Mouse (Mus musculus) hindbrain, postnatal 0 days (tissue): ENCODE results near the gene H2-DMb1. TPM values are rescaled to one million over a fixed set of nuclear protein-coding genes. Genes with fewer than 3 reads are reported as not detected.
A peak's percentile ranks its signal among the peaks of the same experiment; 100 is the strongest.

Experiments
- ATAC-seq: fragments of 200-750 bp; cut with Nextera tagmentation; 2 replicates; pipeline ENCODE4 v1.8.0; 2017; ENCODE audit warnings: mild to moderate bottlenecking, moderate TSS enrichment, moderate library complexity
- DNase-seq: peaks from one replicate; pipeline ENCODE4 v3.0.0-alpha.2; 2015; ENCODE audit warnings: low spot score
- H3K27ac ChIP-seq: fragments of 300-500 bp; sonication (generic); 2 replicates; pipeline ENCODE4 v1.5.1; 2014; ENCODE audit warnings: mild to moderate bottlenecking
- H3K27me3 ChIP-seq: fragments of 300-500 bp; sonication (generic); 2 replicates; pipeline ENCODE4 v1.6.1; 2014; ENCODE audit warnings: low read length, mixed read lengths; ENCODE audit not compliant: insufficient read depth
- H3K36me3 ChIP-seq: fragments of 300-500 bp; sonication (generic); 2 replicates; pipeline ENCODE4 v1.6.1; 2014; ENCODE audit warnings: low read length, mixed read lengths; ENCODE audit not compliant: insufficient read depth
- H3K4me1 ChIP-seq: fragments of 300-500 bp; sonication (generic); 2 replicates; pipeline ENCODE4 v1.6.1; 2014; ENCODE audit warnings: antibody characterized with exemption, low read length, mixed read lengths; ENCODE audit not compliant: insufficient read depth
- H3K4me2 ChIP-seq: fragments of 300-500 bp; sonication (generic); 2 replicates; pipeline ENCODE4 v1.6.1; 2014; ENCODE audit warnings: low read depth, mild to moderate bottlenecking, low read length, moderate library complexity, mixed read lengths
- H3K4me3 ChIP-seq: fragments of 300-500 bp; sonication (generic); 2 replicates; pipeline ENCODE4 v1.5.1; 2014; ENCODE audit warnings: low read length
- H3K9ac ChIP-seq: fragments of 300-500 bp; sonication (generic); replicated peaks from 2 replicates; pipeline ENCODE4 v1.6.1; 2014; ENCODE audit warnings: mild to moderate bottlenecking, low read length, moderate library complexity, mixed read lengths
- H3K9me3 ChIP-seq: fragments of 300-500 bp; sonication (generic); 2 replicates; pipeline ENCODE4 v1.6.1; 2016; ENCODE audit warnings: low read length, mixed read lengths
- CTCF ChIP-seq: IDR thresholded peaks from 2 replicates; pipeline ENCODE4 v1.5.1; 2016; ENCODE audit warnings: antibody characterized with exemption, control low read depth, low read depth
- WGBS: fragments of 180-500 bp; shearing (Covaris S2); extraction: QIAGEN DNeasy Blood & Tissue Kit; methylation state at CpG from one replicate; pipeline ENCODE4 v1.1.7; 2014; 5-methylcytosine and 5-hydroxymethylcytosine counted together
- polyA plus RNA-seq: library from polyadenylated mRNA; unstranded; fragments of >200 nt; fragmentation: Nextera tagmentation; extraction: Ambion mirVana; gene quantifications from 2 replicates; pipeline ENCODE4 v1.2.1, GENCODE M21; 2015
- total RNA-seq: library from RNA; depleted of rRNA; stranded (reverse); fragments of >200 nt; gene quantifications from 2 replicates; pipeline ENCODE4 v1.2.3, GENCODE M21; 2014; rRNA removed

H2-DMb1 gene
- 1.8 and 3.0 TPM in 2 replicates for total RNA-seq
- 1.4 and 1.8 TPM in 2 replicates for polyA plus RNA-seq

- DNase-seq, result peak; percentile 76
- WGBS, result 66% methylated on average over 4 of the region's 4 CpGs
- peak; percentile 79; the same call in 1 of the 2 replicates for ATAC-seq
- Histone ChIP-seq H3K4me3 (no peak within 1 kb of the TSS), H3K27ac (no peak within 1 kb of the TSS), H3K4me1 (no peaks in the 10 kb centered on the region), H3K36me3 (no peaks in the 10 kb centered on the region), H3K4me2 (no peak within 1 kb of the TSS), H3K9ac (no peak within 1 kb of the TSS), H3K9me3 (no peaks in the 10 kb centered on the region), H3K27me3 (no peaks in the 10 kb centered on the region)
- TF ChIP-seq CTCF, result no peak
Observed at GRCm38 (mm10) chr17:34152923-34153322, at the start of gene H2-DMb1. TSS of gene H2-DMb1 (plus strand) at chr17:34153072.

- no peak for TF ChIP-seq CTCF
- H3K27ac ChIP-seq, result no peak overlapping the region
- WGBS, result 81% methylated on average over 9 of the region's 9 CpGs
- H3K9ac ChIP-seq, result no peak overlapping the region
- no peak overlapping the region for H3K4me2 ChIP-seq
- no peak overlapping the region for H3K4me3 ChIP-seq
- ATAC-seq (no peak), DNase-seq (no peak)
- no peaks in the 10 kb centered on the region for H3K27me3 ChIP-seq
- no peaks in the 10 kb centered on the region for H3K9me3 ChIP-seq
- no peaks in the 10 kb centered on the region for H3K4me1 ChIP-seq
- peaks cover under 1% of the 10 kb centered on the region; the same call in 1 of the 2 replicates for H3K36me3 ChIP-seq
Observed at GRCm38 (mm10) chr17:34104804-34105203, 48.1 kb upstream of the H2-DMb1 start.

GRCm38 (mm10) chr17:34106555-34106954 is 46.3 kb upstream of the H2-DMb1 start:
- no peaks in the 10 kb centered on the region for H3K27me3 ChIP-seq
- no peak overlapping the region for H3K4me2 ChIP-seq
- DNase-seq (no peak), ATAC-seq (no peak)
- WGBS, result 89% methylated on average over 7 of the region's 7 CpGs
- no peak overlapping the region for H3K27ac ChIP-seq
- H3K4me3 ChIP-seq, result no peak overlapping the region
- TF ChIP-seq CTCF, result no peak
- no peak overlapping the region for H3K9ac ChIP-seq
- H3K4me1 ChIP-seq, result no peaks in the 10 kb centered on the region
- peaks cover 15% of the 10 kb centered on the region for H3K36me3 ChIP-seq
- no peaks in the 10 kb centered on the region for H3K9me3 ChIP-seq

- Histone ChIP-seq H3K27me3 (no peaks in the 10 kb centered on the region), H3K9me3 (no peaks in the 10 kb centered on the region), H3K4me2 (no peak overlapping the region), H3K36me3 (peaks cover 21% of the 10 kb centered on the region), H3K4me3 (no peak overlapping the region), H3K9ac (no peak overlapping the region), H3K4me1 (no peaks in the 10 kb centered on the region), H3K27ac (no peak overlapping the region)
- WGBS, result 87% methylated on average over 7 of the region's 7 CpGs
- no peak for TF ChIP-seq CTCF
- 0 out of 2 replicates have a peak, but pooled peaks have one; percentile 15 for ATAC-seq
- no peak for DNase-seq
Observed at GRCm38 (mm10) chr17:34107109-34107867, 45.6 kb upstream of the H2-DMb1 start.

GRCm38 (mm10) chr17:34108460-34108859 is 44.4 kb upstream of the H2-DMb1 start:
- no peaks in the 10 kb centered on the region for H3K27me3 ChIP-seq
- H3K9me3 ChIP-seq, result no peaks in the 10 kb centered on the region
- no peak overlapping the region for H3K4me2 ChIP-seq
- ATAC-seq (no peak), DNase-seq (no peak)
- TF ChIP-seq CTCF, result no peak
- H3K4me3 ChIP-seq, result no peak overlapping the region
- peaks cover 33% of the 10 kb centered on the region for H3K36me3 ChIP-seq
- 73% methylated on average over 5 of the region's 6 CpGs for WGBS
- no peak overlapping the region for H3K9ac ChIP-seq
- H3K4me1 ChIP-seq, result no peaks in the 10 kb centered on the region
- H3K27ac ChIP-seq, result no peak overlapping the region

GRCm38 (mm10) chr17:34109038-34109805 is 43.6 kb upstream of the H2-DMb1 start:
- peak; percentile 52 for TF ChIP-seq CTCF
- DNase-seq (peak; percentile 76), ATAC-seq (peak; percentile 40; the same call in 1 of the 2 replicates)
- Histone ChIP-seq H3K4me3 (no peak overlapping the region), H3K27me3 (no peaks in the 10 kb centered on the region), H3K9me3 (no peaks in the 10 kb centered on the region), H3K36me3 (peaks cover 40% of the 10 kb centered on the region), H3K4me1 (no peaks in the 10 kb centered on the region), H3K27ac (peak overlapping the region; percentile 51; the same call in 1 of the 2 replicates), H3K4me2 (no peak overlapping the region), H3K9ac (no peak overlapping the region)
- 68% methylated on average over 14 of the region's 14 CpGs for WGBS
